Mouse (Mus musculus) kidney, embryonic 14.5 days (tissue): ENCODE data around the gene Fut4. TPM values are rescaled to one million over a fixed set of nuclear protein-coding genes. Genes with fewer than 3 reads are reported as not detected.

ENCODE experiments used
- ATAC-seq: fragments of 200-750 bp; cut with Nextera tagmentation; 2 replicates; pipeline ENCODE4 v1.8.0; 2017; ENCODE audit warnings: moderate number of reproducible peaks, mild to moderate bottlenecking, moderate TSS enrichment, moderate library complexity; ENCODE audit not compliant: low FRiP score, low TSS enrichment
- H3K27ac ChIP-seq: fragments of 300-500 bp; sonication (generic); 2 replicates; pipeline ENCODE4 v1.5.1; 2014; ENCODE audit warnings: low read depth, mild to moderate bottlenecking, low read length, moderate library complexity, mixed read lengths
- H3K27me3 ChIP-seq: fragments of 300-500 bp; sonication (generic); 2 replicates; pipeline ENCODE4 v1.6.1; 2014; ENCODE audit warnings: mild to moderate bottlenecking, low read length; ENCODE audit not compliant: control insufficient read depth, insufficient read depth
- H3K36me3 ChIP-seq: fragments of 300-500 bp; sonication (generic); 2 replicates; pipeline ENCODE4 v1.6.1; 2014; ENCODE audit warnings: low read length, mixed read lengths; ENCODE audit not compliant: control insufficient read depth, insufficient read depth
- H3K4me1 ChIP-seq: fragments of 300-500 bp; sonication (generic); 2 replicates; pipeline ENCODE4 v1.6.1; 2014; ENCODE audit warnings: low read length, mixed read lengths; ENCODE audit not compliant: control insufficient read depth, insufficient read depth
- H3K4me2 ChIP-seq: fragments of 300-500 bp; sonication (generic); replicated peaks from 2 replicates; pipeline ENCODE4 v1.6.1; 2014; ENCODE audit warnings: low read depth, mild to moderate bottlenecking, low read length
- H3K4me3 ChIP-seq: fragments of 300-500 bp; sonication (generic); 2 replicates; pipeline ENCODE4 v1.5.1; 2014; ENCODE audit warnings: mild to moderate bottlenecking, low read length
- H3K9ac ChIP-seq: fragments of 300-500 bp; sonication (generic); 2 replicates; pipeline ENCODE4 v1.6.1; 2014; ENCODE audit warnings: low read depth, mild to moderate bottlenecking, low read length, moderate library complexity
- H3K9me3 ChIP-seq: fragments of 300-500 bp; sonication (generic); 2 replicates; pipeline ENCODE4 v1.6.1; 2016; ENCODE audit warnings: low read length; ENCODE audit not compliant: control insufficient read depth
- WGBS: fragments of 180-500 bp; shearing (Covaris S2); extraction: QIAGEN DNeasy Blood & Tissue Kit; methylation state at CpG from one replicate; pipeline ENCODE4 v1.1.7; 2014; 5-methylcytosine and 5-hydroxymethylcytosine counted together
- polyA plus RNA-seq: library from polyadenylated mRNA; unstranded; fragments of >200 nt; fragmentation: Nextera tagmentation; extraction: Ambion mirVana; gene quantifications from 2 replicates; pipeline ENCODE4 v1.2.1, GENCODE M21; 2014

The Fut4 gene
- 1.5 and 3.5 TPM in 2 replicates for polyA plus RNA-seq

DNA sequence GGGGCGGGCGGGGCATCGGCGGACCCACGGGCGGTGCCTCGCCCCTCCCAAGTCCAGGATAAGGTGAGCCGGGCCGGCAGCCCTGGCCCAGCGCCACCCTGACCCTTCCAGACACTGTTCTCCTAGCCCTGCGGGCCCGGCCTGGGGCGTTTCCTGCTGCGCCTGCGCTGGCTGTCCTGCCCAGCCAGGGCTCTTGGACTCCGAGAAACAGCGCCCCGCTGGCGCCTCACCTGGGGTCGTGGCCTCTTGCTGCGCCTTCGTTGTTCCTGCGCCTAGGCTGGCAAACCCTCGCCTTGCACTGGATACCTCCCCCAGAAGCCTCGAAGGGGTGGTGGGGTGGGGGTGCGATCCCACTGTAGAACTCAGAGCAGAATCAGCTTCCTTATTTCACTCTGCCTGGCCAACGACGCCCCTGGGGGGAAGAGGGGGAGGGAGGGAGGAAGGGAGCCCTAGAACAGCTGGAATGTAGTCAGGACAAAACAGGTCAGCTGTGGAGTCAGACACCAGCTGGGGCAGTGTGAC, at the start of gene Fut4:
TSS of gene Fut4 (minus strand) at position 393 of the 522 bp plus-strand sequence.
- H3K9me3 ChIP-seq = no peaks in the 10 kb centered on the region
- no peak within 1 kb of the TSS for H3K27ac ChIP-seq
- WGBS = under 1% methylated on average over 22 of the region's 28 CpGs
- peaks cover 7% of the 10 kb centered on the region; the same call in 1 of the 2 replicates for H3K4me1 ChIP-seq
- no peaks in the 10 kb centered on the region for H3K36me3 ChIP-seq
- H3K27me3 ChIP-seq = peaks cover 8% of the 10 kb centered on the region
- H3K4me3 ChIP-seq = peak within 1 kb of the TSS; percentile 52
- H3K9ac ChIP-seq = peak within 1 kb of the TSS; percentile 73
- ATAC-seq = peak; percentile 89
- peak within 1 kb of the TSS; percentile 92 for H3K4me2 ChIP-seq

DNA sequence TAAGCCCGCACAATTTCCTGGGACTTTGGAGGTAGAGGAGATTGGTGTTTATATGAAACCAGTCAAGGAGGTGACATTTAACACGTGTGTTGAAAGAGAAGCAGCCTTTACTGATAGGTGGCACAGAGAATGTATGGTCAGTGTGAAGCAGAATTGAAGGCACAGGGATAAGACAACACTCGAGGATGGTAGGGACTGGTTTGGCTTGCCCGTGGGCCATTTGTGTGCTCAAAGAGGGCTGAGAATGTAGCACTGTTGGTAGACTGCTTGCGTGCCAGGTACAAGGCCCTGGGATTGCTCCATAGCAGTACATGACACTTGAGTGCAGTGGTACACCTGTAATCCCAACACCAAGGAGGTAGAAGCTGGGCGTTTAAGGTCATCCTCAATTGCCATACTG, 35.2 kb upstream of the Fut4 start:
- Histone ChIP-seq H3K4me3 (no peak overlapping the region), H3K27me3 (no peaks in the 10 kb centered on the region), H3K9ac (no peak overlapping the region), H3K4me2 (no peak overlapping the region), H3K4me1 (no peaks in the 10 kb centered on the region; the same call in 1 of the 2 replicates), H3K27ac (no peak overlapping the region), H3K36me3 (peaks cover 49% of the 10 kb centered on the region), H3K9me3 (no peaks in the 10 kb centered on the region)
- no peak for ATAC-seq
- 90% methylated on average over 6 of the region's 6 CpGs for WGBS

GRCm38 (mm10) chr9:14784039-14785002, 32.1 kb upstream of the Fut4 start, which contains the start of the genes Mre11a and Ankrd49:
Gene Mre11a, plus strand, starts transcription at chr9:14784654.
Gene Ankrd49, minus strand, starts transcription at chr9:14784856.
- under 1% methylated on average over 62 of the region's 62 CpGs for WGBS
- peak within 1 kb of the TSS; percentile 82 for H3K4me2 ChIP-seq
- H3K36me3 ChIP-seq = peaks cover 46% of the 10 kb centered on the region
- ATAC-seq = peak; percentile 99
- no peaks in the 10 kb centered on the region; the same call in 1 of the 2 replicates for H3K4me1 ChIP-seq
- peak within 1 kb of the TSS; percentile 92 for H3K9ac ChIP-seq
- H3K4me3 ChIP-seq = peak within 1 kb of the TSS; percentile 88
- no peaks in the 10 kb centered on the region for H3K27me3 ChIP-seq
- no peaks in the 10 kb centered on the region for H3K9me3 ChIP-seq
- peak within 1 kb of the TSS; percentile 97 for H3K27ac ChIP-seq

GRCm38 (mm10) chr9:14778341-14778740, 26.1 kb upstream of the Fut4 start:
- ATAC-seq = no peak
- Histone ChIP-seq H3K4me2 (no peak overlapping the region), H3K4me3 (no peak overlapping the region), H3K9ac (no peak overlapping the region), H3K4me1 (no peaks in the 10 kb centered on the region), H3K9me3 (no peaks in the 10 kb centered on the region), H3K36me3 (peaks cover 22% of the 10 kb centered on the region; the same call in 1 of the 2 replicates), H3K27me3 (no peaks in the 10 kb centered on the region), H3K27ac (no peak overlapping the region)
- WGBS = 32% methylated on average over 13 of the region's 13 CpGs

DNA sequence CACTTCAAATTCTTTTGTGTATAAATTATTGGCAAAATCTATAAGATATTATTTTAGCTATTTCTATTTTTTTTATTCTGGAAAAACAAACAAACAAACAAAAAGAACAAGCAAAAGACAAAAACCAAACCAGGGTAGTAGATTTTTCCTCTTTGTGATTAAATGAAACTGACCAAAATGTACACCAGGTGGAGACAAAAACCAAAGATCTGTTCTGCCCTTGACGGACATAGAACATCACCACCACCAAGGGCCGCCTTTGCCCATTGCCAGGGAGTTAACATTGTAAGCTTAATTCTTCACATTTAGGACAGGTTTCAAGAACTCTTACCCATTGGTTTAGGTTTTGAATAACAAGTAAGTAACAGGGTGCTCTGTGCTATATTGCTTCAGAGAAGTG, 21.6 kb upstream of the Fut4 start:
- 48% methylated on average over 2 of the region's 2 CpGs for WGBS
- H3K4me2 ChIP-seq = no peak overlapping the region
- H3K36me3 ChIP-seq = no peaks in the 10 kb centered on the region
- H3K27me3 ChIP-seq = 0 out of 2 replicates have a peak, but pooled peaks cover 3% of the 10 kb centered on the region
- no peak overlapping the region for H3K4me3 ChIP-seq
- no peaks in the 10 kb centered on the region for H3K9me3 ChIP-seq
- H3K9ac ChIP-seq = no peak overlapping the region
- H3K27ac ChIP-seq = no peak overlapping the region
- H3K4me1 ChIP-seq = 0 out of 2 replicates have a peak, but pooled peaks cover 3% of the 10 kb centered on the region
- ATAC-seq = no peak

DNA sequence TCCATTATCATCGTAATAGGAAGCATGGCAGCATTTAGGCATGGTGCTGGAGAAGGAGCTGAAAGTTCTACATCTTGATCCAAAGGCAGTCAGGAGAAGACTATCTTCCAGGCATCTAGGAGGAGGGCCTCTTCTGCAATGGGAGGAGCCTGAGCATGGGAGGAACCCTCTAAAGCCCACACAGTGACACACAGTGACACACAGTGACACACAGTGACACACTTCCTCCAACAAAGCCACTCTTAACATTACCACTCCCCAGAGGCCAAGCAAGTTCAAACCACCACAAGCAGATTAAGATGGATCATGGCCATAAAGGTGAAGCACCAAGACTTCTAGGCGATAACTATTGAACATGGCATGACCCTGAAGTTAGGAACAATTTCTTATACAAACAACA, 19.9 kb upstream of the Fut4 start:
- Histone ChIP-seq H3K36me3 (no peaks in the 10 kb centered on the region), H3K27ac (no peak overlapping the region), H3K4me2 (no peak overlapping the region), H3K4me1 (0 out of 2 replicates have a peak, but pooled peaks cover 3% of the 10 kb centered on the region), H3K9ac (no peak overlapping the region), H3K27me3 (0 out of 2 replicates have a peak, but pooled peaks cover 3% of the 10 kb centered on the region), H3K4me3 (no peak overlapping the region), H3K9me3 (no peaks in the 10 kb centered on the region)
- 89% methylated on average over 2 of the region's 2 CpGs for WGBS
- ATAC-seq = no peak

GRCm38 (mm10) chr9:14770803-14771471, 18.7 kb upstream of the Fut4 start, which contains the start of gene 1700012B09Rik:
Gene 1700012B09Rik, minus strand, starts transcription at chr9:14771030.
- H3K9ac ChIP-seq = peak within 1 kb of the TSS; percentile 31; the same call in 1 of the 2 replicates

GRCm38 (mm10) chr9:14769811-14770210, 17.6 kb upstream of the Fut4 start:
- no peak for ATAC-seq
- Histone ChIP-seq H3K27me3 (0 out of 2 replicates have a peak, but pooled peaks cover 3% of the 10 kb centered on the region), H3K36me3 (no peaks in the 10 kb centered on the region), H3K9me3 (no peaks in the 10 kb centered on the region), H3K4me1 (0 out of 2 replicates have a peak, but pooled peaks cover 3% of the 10 kb centered on the region), H3K4me3 (no peak overlapping the region), H3K9ac (no peak overlapping the region), H3K27ac (no peak overlapping the region), H3K4me2 (no peak overlapping the region)
- 70% methylated on average over 5 of the region's 6 CpGs for WGBS

More at GRCm38 (mm10) chr9:14770803-14771471, 18.7 kb upstream of the Fut4 start, which contains the start of gene 1700012B09Rik:
- 17% methylated on average over 23 of the region's 23 CpGs for WGBS
- H3K4me3 ChIP-seq = no peak within 1 kb of the TSS
- no peak within 1 kb of the TSS for H3K4me2 ChIP-seq
- H3K9me3 ChIP-seq = no peaks in the 10 kb centered on the region
- 0 out of 2 replicates have a peak, but pooled peaks cover 3% of the 10 kb centered on the region for H3K4me1 ChIP-seq
- H3K27me3 ChIP-seq = 0 out of 2 replicates have a peak, but pooled peaks cover 3% of the 10 kb centered on the region
- no peaks in the 10 kb centered on the region for H3K36me3 ChIP-seq
- H3K27ac ChIP-seq = no peak within 1 kb of the TSS
- peak; percentile 43; the same call in 1 of the 2 replicates for ATAC-seq
